Mouse (Mus musculus) lung, postnatal 14 days (tissue): ENCODE measurements around the gene Als2cl.

Source experiments
- DNase-seq: peaks from one replicate; pipeline ENCODE4 v3.0.0; 2021

Gene Als2cl

DNA sequence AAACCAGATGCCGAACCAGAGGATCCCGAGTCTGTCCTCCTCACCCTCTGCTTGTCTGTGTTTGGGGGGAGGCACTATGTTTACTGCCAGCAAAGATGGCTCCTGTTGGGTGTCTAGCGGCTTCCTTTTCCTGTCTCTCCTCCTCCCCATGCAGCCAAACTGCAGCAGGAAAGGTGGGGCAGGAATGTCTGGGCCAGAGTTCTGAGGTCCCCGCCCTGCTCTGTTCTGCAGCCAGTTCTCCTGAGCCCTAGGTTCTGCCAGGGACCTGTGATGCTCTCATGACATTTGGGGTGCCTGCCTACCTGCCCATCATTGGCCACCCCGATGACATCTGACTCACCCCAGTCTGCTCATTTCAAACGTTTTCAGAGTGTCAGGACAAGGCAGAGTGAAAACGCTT, 2.3 kb downstream of the Als2cl start:
- DNase-seq: peak; percentile 64

DNA sequence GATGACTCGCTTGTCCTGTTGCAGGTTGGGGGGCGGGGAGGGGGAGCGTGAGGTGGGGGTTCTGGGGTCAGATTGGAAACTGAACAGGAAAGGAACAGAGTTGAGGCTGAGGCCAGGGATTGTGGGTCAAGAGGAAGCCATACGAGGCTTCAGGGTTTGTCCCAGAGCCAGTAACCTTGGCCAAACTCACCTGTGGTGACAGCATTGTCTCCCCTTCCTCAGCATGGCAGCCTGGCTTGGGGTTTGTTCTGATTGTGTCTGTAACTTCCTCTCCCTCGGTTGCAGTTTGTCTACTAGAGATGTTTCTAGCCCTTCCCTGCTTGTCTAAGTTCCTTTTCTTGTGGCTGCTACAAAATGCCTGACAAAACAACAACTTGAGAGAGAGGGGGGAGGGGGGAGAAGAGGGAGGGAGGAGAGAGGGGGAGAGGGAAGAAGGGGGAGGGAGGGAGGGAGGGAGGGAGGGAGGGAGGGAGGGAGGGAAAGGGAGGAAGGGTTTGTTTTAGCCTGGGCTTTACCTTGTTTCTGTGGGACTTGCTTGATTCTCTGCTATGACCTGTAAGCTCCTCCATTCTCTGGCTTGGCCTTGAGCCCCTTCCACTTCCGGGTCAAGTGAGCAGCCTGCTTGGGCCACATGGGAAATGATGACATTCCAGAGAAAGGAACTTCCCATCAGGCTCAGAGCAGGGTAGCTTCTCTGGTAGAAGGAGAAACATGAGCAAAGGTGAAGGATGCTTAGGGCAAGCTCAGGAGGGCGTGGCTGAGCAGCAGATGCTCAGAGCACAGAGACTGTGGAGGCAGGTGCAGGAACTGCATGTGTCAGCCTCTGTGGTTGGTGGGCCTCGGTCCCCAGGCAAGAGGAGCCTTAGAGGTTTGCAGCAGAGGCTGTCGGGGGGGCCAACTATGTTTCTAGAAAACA, 8.0 kb downstream of the Als2cl start:
- DNase-seq: no peak

GRCm38 (mm10) chr9:110888935-110889334, 9.3 kb downstream of the Als2cl start:
- DNase-seq: no peak

GRCm38 (mm10) chr9:110890026-110890783, 10.5 kb downstream of the Als2cl start:
- no peak for DNase-seq

DNA sequence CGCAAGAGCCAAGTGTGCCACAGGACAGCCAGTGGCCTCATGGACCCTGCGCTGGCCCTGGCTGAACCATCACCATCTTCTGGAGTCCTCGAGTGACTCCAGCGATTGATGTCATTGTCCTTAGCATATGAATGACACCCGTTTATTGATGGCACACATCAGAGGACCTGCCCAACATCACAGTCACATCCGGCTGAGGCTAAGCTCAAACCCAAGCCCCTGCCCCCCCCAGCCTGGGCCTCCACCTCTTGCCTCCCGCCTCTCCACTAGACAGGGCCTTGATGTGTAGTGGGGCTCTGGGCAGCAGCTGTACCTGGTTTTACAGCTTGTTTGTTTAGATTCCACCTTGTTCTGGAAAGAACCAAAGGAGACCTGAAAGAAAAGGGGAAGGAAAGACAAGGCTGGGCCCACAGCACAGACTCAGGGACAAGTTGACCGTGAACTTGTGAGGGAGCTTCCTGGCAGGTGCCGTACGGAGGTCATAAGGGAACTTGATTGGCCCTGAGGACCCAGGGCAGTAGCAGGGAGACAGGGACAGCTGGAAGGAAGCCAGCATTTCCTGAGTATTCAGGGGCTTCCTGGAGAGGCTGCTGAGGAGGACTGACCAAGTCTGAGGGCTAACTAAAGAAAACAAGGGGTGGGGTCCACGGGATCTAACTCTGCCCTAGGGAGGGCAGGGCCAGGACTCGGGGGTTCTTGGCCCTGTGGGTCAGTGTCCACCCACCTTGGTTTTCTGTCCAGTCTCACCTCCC, 11.6 kb downstream of the Als2cl start:
- peak; percentile 50 for DNase-seq

- no peak for DNase-seq
Observed at GRCm38 (mm10) chr9:110892552-110892951, 12.9 kb downstream of the Als2cl start.

DNA sequence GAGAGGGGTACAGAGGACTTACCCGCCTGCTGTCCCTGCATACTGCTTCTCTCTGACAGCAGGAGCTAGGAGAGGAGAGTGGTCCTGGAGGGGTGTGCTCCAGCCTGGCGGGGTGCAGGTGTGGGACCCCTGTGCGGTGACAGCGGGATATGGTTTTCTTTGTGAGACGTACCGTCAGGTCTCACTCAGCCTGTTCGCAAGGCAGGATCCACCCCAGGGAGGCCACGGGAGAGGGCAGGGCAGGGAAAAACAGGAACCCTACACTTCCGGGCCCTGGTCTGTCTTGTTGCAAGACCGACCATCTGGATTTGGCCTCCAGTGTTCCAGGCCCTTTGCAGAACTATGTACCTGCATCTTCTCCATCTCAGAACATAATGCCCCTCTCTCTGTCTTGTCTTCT, 13.8 kb downstream of the Als2cl start:
- DNase-seq: no peak

DNA sequence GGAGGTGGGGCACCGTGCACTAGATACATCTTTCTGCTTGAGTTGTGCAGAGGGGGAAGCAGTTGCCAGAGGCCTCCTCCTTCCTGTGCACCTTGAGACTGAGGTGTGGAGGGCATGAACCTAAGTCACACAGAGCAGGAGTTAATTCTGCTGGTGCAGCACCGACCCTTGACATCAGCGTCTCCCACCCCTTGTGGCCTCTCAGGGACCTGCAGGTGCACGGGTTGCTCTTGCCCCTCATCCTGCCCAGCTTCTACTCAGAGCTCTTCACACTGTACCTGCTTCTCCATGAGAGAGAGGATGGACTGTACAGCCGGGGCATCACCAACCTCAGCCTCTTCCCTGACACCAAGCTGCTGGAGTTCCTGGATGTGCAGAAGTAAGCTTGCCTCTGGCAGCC, 15.8 kb downstream of the Als2cl start:
- DNase-seq: no peak

DNA sequence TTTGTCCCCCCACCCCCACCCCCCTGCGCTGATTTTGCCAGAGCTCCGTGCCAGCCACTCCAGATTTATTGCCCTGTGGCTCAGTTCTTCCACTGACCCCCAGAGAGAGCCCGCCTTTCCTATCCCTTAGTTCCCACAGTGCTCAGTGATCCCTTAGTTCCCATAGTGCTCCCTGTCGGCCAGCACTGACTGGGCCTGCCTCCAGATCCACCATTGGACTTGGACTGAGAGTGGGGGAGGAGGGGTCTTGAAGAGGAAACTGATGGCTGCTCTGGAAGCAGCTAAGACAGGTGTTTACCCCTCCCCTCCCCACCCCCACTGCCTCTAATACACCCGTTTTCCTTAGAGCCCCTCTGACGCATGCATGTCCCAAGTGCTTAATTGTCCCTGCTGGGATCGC, 16.3 kb downstream of the Als2cl start:
- DNase-seq: no peak

- DNase-seq: no peak
Observed at GRCm38 (mm10) chr9:110896595-110896994, 16.9 kb downstream of the Als2cl start.

GRCm38 (mm10) chr9:110899451-110900008, 19.9 kb downstream of the Als2cl start:
- DNase-seq: no peak

GRCm38 (mm10) chr9:110901204-110901603, 21.5 kb downstream of the Als2cl start:
- no peak for DNase-seq

- no peak for DNase-seq
Observed at GRCm38 (mm10) chr9:110902271-110902670, 22.6 kb downstream of the Als2cl start.

DNA sequence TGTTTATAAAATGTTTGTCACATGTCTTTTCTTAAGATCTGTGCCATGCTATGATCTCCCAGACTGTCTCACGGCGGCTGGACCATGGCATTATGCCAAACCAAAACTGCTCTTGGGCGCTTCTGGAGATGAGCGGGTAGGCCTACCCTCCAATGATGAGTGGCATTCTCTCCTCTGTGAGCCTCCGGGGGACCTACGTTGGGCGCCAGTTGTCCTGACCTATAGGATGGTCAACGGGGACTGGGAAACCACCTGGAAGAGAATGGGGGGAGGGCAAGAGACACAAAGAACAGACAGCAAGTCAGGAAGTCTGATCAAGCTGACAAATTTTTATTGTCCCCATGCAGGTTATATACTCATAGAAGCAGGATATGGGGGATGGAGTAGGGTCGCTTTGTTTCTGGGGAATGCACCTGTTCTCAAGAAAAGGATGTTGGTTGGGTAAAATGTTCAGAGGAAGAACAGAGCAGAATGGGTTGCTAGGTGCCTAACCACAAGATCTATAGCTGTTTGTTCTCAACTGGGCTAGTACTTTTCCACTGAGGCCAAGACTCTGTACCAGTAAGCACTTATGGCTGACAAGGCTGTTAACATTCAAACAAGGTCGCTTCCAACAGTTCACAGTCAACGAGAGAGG, 27.6 kb downstream of the Als2cl start:
- no peak for DNase-seq

DNA sequence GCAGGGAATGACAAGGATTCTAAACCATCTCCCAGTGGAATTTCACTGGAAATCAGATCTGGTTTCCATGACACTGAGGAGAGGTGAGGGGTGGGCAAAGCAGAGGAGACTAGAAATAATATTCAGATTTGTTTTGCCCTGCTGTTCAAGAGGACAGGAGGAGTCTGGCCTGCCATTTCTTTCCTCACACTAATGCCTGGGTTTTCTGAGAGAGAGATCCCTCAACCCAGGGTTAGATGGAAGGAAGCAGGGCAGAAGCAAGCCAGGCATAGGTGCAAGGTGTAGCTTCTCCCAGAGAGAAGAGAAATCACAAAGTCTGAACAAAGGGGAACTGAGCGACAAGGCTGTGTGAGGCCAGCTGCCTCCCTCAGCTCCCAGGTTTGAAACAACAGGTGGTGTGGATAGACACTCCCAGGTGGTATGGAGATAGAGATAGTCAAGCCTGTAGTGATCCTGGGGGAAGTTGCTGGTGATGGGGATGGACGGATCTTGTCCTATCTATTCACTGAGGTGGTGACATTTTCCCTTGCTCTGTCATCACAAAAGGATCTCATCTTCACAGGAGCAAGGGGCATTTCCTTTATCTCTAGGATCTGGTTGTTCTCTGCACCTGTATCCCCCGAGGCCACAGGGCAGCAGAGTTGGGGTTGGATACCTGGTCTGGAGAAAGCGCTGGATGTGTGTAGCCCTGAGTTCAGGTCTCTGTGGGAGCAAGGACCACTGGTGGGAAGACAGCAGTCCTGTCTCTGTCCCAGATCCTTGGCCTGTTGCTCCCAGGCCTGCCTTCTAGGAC, 28.4 kb downstream of the Als2cl start:
- no peak for DNase-seq

DNA sequence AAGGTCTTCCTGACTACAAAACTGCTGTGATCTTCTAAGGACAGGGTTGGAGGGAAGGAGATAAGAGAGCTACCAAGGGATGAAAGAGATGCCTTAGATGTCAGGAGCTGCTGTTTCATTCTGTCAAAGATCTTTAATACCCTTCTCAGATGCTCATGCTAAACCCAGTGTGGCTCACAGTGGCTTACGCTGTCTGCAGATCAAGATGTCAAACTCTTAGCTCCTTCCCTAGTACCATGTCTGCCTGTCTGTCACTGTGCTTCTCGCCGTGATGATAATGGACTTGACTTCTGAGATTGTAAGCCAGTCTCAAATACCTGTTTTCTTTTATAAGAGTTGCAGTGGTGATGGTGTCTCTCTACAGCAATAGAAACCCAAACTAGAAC, 29.0 kb downstream of the Als2cl start:
- no peak for DNase-seq

GRCm38 (mm10) chr9:110909371-110909967, 29.8 kb downstream of the Als2cl start:
- no peak for DNase-seq

DNA sequence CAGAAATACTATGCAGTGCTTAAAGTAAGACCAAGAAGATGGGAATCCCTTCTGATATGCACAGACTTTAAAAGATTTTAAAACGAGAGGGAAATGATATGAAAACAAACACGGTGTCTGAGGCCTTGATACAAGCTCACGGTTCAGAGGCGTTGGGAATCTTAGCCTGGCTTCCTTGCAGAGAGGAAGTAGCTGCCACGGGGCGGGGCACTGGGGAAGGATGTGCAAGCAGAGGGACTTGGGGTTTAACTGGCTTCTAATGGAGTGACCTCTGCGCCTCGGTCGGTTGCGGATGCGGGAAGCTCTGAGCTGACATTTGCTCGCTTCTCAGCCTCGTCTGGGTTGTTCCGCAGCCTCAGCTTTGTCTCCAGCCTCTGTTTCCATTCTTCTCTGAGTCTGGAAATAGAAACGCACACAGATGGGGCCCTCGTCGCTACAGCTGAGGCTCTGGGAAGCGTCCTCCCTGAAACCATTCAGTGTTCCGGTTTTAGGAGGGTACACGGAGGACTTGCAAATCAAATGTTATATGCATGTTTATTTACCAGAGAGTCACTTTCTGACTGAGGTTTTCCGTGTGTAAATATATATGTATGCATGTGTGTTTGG, 35.1 kb downstream of the Als2cl start:
- no peak for DNase-seq

DNA sequence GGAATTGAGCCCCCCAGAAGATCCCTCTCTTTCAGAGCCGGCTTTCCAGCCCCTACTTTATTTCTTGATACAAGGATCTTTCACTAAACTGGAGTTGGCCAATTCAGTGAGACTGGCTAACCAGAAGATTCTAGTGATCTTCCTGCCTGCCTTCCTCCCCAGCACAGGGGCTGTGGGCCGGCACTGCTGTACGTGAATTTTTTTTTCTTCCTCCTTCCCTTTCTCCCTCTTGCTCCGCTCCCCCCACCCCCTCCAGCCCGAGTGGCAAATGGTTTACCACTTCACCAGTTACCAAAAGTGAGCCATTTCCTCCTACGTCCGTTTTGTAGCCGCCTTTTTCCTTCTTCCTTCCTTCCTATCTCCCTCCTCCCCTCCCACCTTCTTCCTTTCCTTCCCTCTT, 35.8 kb downstream of the Als2cl start:
- no peak for DNase-seq

GRCm38 (mm10) chr9:110916786-110917185, 37.1 kb downstream of the Als2cl start, which contains the start of gene Fam240a:
TSS of gene Fam240a (minus strand) at chr9:110916861.
- DNase-seq: no peak
